Mouse (Mus musculus) hindbrain, embryonic 15.5 days (tissue): ENCODE data around the gene Epn2. TPM values are rescaled to one million over a fixed set of nuclear protein-coding genes. Genes with fewer than 3 reads are reported as not detected.
A peak's percentile ranks its signal among the peaks of the same experiment; 100 is the strongest.

Experiments used
- ATAC-seq: fragments of 200-750 bp; cut with Nextera tagmentation; 2 replicates; pipeline ENCODE4 v1.8.0; 2017; ENCODE audit warnings: low read depth, moderate number of reproducible peaks, moderate TSS enrichment; ENCODE audit not compliant: low FRiP score
- H3K27ac ChIP-seq: fragments of 300-500 bp; sonication (generic); replicated peaks from 2 replicates; pipeline ENCODE4 v1.5.1; 2015; ENCODE audit warnings: mild to moderate bottlenecking, inconsistent platforms
- H3K27me3 ChIP-seq: fragments of 300-500 bp; sonication (generic); 2 replicates; pipeline ENCODE4 v1.6.1; 2015; ENCODE audit warnings: control low read depth, inconsistent platforms
- H3K36me3 ChIP-seq: fragments of 300-500 bp; sonication (generic); 2 replicates; pipeline ENCODE4 v1.6.1; 2015; ENCODE audit warnings: control low read depth, inconsistent platforms
- H3K4me1 ChIP-seq: fragments of 300-500 bp; sonication (generic); replicated peaks from 2 replicates; pipeline ENCODE4 v1.6.1; 2015; ENCODE audit warnings: control low read depth, inconsistent platforms
- H3K4me2 ChIP-seq: fragments of 300-500 bp; sonication (generic); 2 replicates; pipeline ENCODE4 v1.6.1; 2015; ENCODE audit warnings: moderate library complexity, mild to moderate bottlenecking, inconsistent platforms
- H3K4me3 ChIP-seq: fragments of 300-500 bp; sonication (generic); 2 replicates; pipeline ENCODE4 v1.5.1; 2015; ENCODE audit warnings: mild to moderate bottlenecking, inconsistent platforms
- H3K9ac ChIP-seq: fragments of 300-500 bp; sonication (generic); 2 replicates; pipeline ENCODE4 v1.6.1; 2015; ENCODE audit warnings: inconsistent platforms
- H3K9me3 ChIP-seq: fragments of 300-500 bp; sonication (generic); 2 replicates; pipeline ENCODE4 v1.6.1; 2016; ENCODE audit warnings: control low read depth, inconsistent platforms
- WGBS: fragments of 180-500 bp; shearing (Covaris S2); methylation state at CpG from one replicate; pipeline ENCODE4 v1.1.7; 2015; 5-methylcytosine and 5-hydroxymethylcytosine counted together
- polyA plus RNA-seq: library from polyadenylated mRNA; unstranded; fragments of >200 nt; fragmentation: Nextera tagmentation; extraction: Ambion mirVana; gene quantifications from 2 replicates; pipeline ENCODE4 v1.2.1, GENCODE M21; 2015

The Epn2 gene
- polyA plus RNA-seq, 1 experiment from 2014 or later: 79.6 TPM

DNA sequence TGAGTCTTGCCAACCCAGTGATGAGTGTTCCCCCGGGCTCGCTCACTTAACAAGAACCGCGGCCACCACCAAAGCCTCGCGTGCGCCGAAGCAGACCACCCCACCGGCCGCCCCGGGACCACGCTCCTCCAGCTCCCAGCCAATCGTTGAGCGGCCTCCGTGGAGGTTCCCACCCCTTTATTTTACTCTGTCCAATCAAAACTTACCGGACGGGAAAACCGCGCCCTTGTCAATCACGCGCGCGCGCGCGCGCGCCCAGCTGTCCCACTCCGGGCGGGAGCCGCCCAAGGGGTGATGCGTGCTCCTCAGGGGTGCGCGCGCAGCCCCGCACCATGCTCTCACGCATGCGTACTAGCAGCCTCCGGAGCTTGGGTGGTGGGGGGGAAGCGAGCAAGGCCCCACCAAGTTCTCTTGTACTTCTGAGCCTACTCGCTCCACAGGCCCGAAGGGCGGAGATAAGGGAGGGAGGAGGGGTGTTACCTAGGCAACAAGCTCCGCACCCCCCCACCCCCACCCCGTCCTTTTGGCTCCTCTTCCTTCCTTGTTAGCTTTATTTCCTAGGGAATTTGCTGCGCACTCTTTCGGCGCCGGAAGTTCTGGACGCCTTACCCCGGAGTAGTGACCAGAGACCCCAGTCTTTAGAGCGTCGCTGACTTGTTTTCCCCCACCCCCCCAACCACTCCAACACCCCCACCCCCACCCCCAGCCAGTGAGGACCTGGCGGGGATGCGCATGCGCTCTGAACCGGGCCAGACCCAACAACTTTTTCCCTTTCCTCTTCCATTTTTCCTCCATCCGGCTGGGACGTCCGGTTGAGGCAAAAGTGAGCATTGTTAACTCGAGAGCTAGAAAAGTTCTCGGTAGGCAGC lies 85.1 kb downstream of the Epn2 start, which contains the start of gene Mapk7:
TSS of gene Mapk7 (minus strand) at position 278 of the 869 bp plus-strand sequence.
- H3K4me3 ChIP-seq: peak within 1 kb of the TSS; percentile 73
- peaks cover 33% of the 10 kb centered on the region for H3K4me1 ChIP-seq
- H3K27me3 ChIP-seq: no peaks in the 10 kb centered on the region
- peak within 1 kb of the TSS; percentile 77 for H3K9ac ChIP-seq
- H3K4me2 ChIP-seq: peak within 1 kb of the TSS; percentile 77
- ATAC-seq: peak; percentile 98
- H3K27ac ChIP-seq: peak within 1 kb of the TSS; percentile 86
- peaks cover 26% of the 10 kb centered on the region for H3K36me3 ChIP-seq
- no peaks in the 10 kb centered on the region for H3K9me3 ChIP-seq
- under 1% methylated on average over 62 of the region's 62 CpGs for WGBS

DNA sequence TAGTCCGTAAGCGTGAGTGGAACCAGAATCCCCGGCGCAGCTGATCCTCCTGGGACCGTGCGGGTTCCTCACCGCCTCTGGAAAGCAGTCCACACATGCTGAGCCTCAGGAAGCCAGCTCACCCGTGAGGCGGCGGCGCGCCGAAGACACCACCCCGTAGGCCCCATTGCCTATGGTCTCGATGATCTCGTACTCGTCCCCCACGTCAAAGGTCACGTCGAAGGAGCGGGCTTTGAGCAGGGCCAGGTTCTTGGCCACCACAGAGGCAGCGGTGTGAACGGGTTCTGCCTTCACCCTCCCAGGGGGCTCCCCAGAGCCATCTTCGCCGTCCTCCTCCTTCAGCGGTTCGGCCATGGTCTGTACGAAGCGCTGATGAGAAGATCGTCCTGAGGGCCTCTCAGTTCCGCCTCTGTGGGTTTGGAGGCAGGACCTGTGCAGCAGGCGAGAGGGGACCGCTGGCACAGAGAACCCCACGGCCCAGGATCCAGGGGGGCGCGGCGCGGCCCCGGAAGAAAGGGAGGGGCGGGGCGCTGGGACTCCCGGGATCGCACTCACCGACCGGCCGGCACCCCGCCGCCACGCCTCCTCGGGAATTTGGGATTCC lies 85.9 kb downstream of the Epn2 start:
- Histone ChIP-seq H3K9me3 (no peaks in the 10 kb centered on the region), H3K4me1 (peaks cover 38% of the 10 kb centered on the region), H3K27me3 (no peaks in the 10 kb centered on the region), H3K4me2 (peak overlapping the region; percentile 77), H3K36me3 (peaks cover 32% of the 10 kb centered on the region), H3K27ac (peak overlapping the region; percentile 86), H3K9ac (peak overlapping the region; percentile 77), H3K4me3 (peak overlapping the region; percentile 73)
- WGBS: under 1% methylated on average over 45 of the region's 50 CpGs
- peak; percentile 52 for ATAC-seq

DNA sequence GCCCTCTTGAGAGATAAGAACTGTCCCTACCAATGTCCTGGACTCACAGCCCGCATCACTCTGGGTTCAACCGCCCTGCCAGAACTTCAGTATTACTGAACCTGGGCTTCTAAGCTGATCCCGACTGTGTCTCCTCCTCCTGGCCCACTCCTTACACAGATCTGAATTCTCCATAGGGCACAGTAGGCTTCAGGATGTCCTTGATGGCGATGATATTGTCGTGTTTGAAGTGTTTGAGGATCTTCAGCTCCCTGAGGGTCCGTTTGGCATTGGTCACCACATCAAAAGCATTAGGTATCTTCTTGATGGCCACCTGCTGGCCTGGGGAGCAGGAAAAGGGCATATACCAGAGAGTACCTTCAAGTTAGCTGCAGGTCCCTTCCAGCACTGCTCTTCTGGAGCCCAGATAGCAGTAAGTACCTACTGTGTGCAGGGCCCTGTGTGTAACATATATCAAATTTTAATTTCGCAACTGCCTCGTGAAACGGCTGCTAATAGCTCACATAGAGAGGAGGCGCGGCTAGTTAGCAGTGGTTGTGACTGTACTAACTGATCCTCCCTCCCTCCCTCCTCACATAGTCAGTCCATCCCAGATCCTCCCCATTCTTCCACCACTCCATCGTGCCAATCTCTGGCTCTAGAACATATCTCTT lies 86.6 kb downstream of the Epn2 start:
- ATAC-seq: no peak

DNA sequence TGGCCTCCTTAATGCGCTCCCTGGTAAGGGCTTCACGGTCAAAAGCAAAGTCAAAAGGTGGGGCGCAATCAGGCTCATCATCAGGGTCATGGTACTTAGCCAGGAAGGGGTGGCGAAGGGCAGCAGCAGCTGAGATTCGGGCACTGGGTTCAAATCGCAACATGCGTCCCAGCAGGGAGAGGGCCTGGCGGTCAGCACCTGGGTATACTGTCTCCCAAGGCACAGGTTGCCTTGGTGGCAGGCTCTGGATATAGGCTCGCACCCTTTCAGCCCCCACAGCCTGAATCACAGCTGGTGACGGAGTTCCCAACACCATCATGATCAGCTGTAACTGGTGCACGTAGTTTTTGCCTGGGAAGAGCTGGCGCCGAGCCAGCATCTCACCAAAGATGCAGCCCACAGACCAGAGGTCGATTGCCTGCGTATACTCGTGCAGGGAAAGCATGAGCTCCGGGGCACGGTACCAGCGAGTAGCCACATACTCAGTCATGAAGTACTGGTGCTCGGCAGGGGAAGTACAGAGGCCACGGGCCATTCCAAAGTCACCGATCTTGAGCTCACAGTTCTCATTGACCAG lies 88.5 kb downstream of the Epn2 start:
- no peak for ATAC-seq
- no peak overlapping the region for H3K9ac ChIP-seq
- peaks cover 39% of the 10 kb centered on the region for H3K36me3 ChIP-seq
- H3K4me2 ChIP-seq: no peak overlapping the region
- H3K27me3 ChIP-seq: no peaks in the 10 kb centered on the region
- no peak overlapping the region for H3K4me3 ChIP-seq
- no peak overlapping the region for H3K27ac ChIP-seq
- no peaks in the 10 kb centered on the region for H3K9me3 ChIP-seq
- H3K4me1 ChIP-seq: peaks cover 51% of the 10 kb centered on the region
- whole genome bisulfite sequencing: 84% methylated on average over 22 of the region's 22 CpGs

More for the DNA sequence above, 86.6 kb downstream of the Epn2 start:
- peak overlapping the region; percentile 73 for H3K4me3 ChIP-seq
- H3K36me3 ChIP-seq: peaks cover 39% of the 10 kb centered on the region
- H3K27ac ChIP-seq: peak overlapping the region; percentile 86
- H3K9ac ChIP-seq: peak overlapping the region; percentile 77
- H3K4me1 ChIP-seq: peaks cover 42% of the 10 kb centered on the region
- peak overlapping the region; percentile 77 for H3K4me2 ChIP-seq
- WGBS: 75% methylated on average over 12 of the region's 12 CpGs
- no peaks in the 10 kb centered on the region for H3K27me3 ChIP-seq
- no peaks in the 10 kb centered on the region for H3K9me3 ChIP-seq

DNA sequence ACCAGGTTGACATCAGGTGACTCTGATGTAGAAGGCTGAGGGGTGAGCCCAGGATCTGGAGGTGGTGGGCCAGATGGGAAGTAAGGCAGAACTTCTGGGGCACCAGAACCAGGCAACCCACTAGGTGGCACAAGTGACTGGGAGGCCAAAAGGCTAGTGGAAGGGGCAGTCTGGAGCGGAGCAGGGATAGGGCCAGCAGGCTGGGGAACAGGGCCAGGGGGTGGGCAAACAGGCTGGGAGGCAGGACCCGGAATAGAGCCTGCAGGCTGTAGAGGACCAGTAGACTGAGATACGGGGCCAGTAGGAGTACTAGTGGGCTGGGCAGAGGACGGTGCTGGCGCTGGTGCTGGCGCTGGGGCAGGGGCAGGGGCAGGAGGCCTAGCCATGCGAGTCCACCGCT lies 89.6 kb downstream of the Epn2 start:
- H3K9ac ChIP-seq: no peak overlapping the region
- WGBS: 92% methylated on average over 8 of the region's 8 CpGs
- peaks cover 39% of the 10 kb centered on the region for H3K36me3 ChIP-seq
- no peak overlapping the region for H3K4me3 ChIP-seq
- H3K9me3 ChIP-seq: no peaks in the 10 kb centered on the region
- ATAC-seq: no peak
- H3K4me2 ChIP-seq: no peak overlapping the region
- H3K27me3 ChIP-seq: no peaks in the 10 kb centered on the region
- no peak overlapping the region for H3K27ac ChIP-seq
- H3K4me1 ChIP-seq: peaks cover 59% of the 10 kb centered on the region

DNA sequence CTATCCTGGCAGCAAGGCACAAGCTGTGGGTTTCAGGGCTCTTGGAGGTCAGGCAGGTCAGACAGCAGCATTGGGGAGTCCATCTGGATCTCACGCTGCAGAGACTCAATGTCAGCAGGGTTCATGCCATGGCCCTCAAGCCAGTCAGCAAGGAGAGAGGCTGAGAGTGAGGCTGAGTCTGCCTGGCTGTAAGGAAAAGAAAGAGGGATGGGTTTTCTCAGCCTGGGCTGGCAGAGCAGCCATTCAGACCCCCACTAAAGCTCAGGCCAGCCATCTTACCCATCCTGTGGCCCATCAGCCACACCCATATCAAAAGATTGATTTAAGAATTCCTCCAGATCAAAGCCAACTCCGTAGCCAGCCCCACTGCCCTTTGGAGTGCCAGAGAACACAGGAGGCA lies 90.4 kb downstream of the Epn2 start:
- Histone ChIP-seq H3K4me3 (no peak overlapping the region), H3K27me3 (no peaks in the 10 kb centered on the region), H3K4me1 (peaks cover 65% of the 10 kb centered on the region), H3K9me3 (no peaks in the 10 kb centered on the region), H3K27ac (no peak overlapping the region), H3K36me3 (peaks cover 39% of the 10 kb centered on the region), H3K9ac (no peak overlapping the region), H3K4me2 (no peak overlapping the region)
- ATAC-seq: no peak
- WGBS: 91% methylated on average over 2 of the region's 2 CpGs

DNA sequence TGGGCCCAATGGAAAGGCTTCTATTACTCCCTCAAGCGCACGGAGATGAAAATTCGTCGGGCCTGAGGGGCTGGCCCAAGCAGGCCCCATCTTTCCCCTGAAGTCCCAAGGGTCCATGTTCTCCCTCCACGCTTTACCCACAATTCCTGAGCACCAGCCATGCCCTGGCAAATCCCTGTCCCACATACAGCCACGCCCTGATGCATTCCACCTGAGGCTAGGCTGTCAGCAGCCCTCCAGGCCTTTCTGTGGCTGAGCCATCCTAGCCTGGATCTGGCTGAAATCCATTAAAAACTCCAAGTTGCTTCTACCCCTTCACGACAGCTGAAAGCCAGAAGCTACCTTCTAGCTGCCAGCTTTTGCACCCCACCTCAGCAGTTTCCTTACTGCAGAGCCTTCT lies 91.6 kb downstream of the Epn2 start:
- Histone ChIP-seq H3K9ac (no peak overlapping the region), H3K4me2 (no peak overlapping the region), H3K4me3 (no peak overlapping the region), H3K4me1 (peaks cover 61% of the 10 kb centered on the region), H3K27ac (no peak overlapping the region), H3K27me3 (no peaks in the 10 kb centered on the region), H3K9me3 (no peaks in the 10 kb centered on the region), H3K36me3 (peaks cover 39% of the 10 kb centered on the region)
- ATAC-seq: no peak
- 80% methylated on average over 7 of the region's 7 CpGs for WGBS

DNA sequence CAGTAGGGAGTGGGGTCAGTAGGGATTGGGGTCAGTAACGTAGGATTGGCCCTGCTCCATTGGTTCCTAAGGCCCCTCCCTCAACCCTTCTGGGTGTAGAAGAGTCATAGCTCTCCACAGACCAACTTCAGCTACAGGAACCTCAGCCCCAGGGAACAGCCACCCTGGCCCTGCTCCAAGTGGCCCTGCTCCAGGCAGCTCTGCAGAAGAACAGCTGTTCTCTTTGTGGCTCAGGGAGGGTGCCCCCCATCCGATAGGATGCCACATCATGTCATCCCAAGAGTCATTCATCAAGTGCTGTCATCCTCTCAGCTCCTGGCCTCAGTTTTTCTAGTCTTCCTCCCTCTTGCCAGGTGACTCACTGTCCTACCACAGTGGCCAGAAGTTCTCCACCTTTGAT lies 92.1 kb downstream of the Epn2 start:
- no peak overlapping the region for H3K27ac ChIP-seq

DNA sequence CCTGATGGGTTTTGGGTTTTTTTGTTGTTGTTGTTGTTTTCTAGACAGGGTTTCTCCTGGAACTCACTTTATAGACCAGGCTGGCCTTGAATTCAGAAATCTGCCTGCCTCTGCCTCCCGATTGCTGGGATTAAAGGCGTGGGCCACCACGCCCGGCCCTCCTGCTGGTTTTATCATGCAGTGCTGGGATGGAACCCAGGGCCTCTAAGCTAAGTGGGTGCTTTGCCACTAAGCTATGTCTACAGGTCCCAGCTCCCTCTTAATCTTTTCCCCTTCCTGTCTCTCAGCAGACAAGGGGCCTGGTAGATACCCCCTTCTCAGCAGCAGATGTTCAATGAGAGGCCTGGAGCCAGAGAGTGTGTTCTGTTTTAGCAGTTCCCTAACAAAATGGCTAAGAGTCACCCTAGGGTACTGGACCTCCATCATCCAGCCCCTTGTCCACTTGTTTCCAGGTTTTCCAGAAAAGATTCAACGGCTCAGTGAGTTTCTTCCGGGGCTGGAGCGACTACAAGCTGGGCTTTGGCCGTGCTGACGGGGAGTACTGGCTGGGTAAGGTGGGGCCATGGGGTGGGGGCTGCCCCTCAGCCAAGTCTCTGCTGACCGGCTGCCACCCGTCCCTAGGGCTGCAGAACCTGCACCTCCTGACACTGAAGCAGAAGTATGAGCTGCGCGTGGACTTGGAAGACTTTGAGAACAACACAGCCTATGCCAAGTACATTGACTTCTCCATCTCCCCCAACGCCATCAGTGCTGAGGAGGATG lies 92.8 kb downstream of the Epn2 start:
- H3K27ac ChIP-seq: no peak overlapping the region; the same call in 1 of the 2 replicates

More for the DNA sequence above, 92.1 kb downstream of the Epn2 start:
- 27% methylated on average over 2 of the region's 2 CpGs for WGBS
- H3K27me3 ChIP-seq: no peaks in the 10 kb centered on the region
- H3K4me2 ChIP-seq: no peak overlapping the region
- peaks cover 39% of the 10 kb centered on the region for H3K36me3 ChIP-seq
- H3K4me1 ChIP-seq: peaks cover 55% of the 10 kb centered on the region
- peak; percentile 17; the same call in 1 of the 2 replicates for ATAC-seq
- H3K4me3 ChIP-seq: no peak overlapping the region
- H3K9ac ChIP-seq: no peak overlapping the region
- H3K9me3 ChIP-seq: no peaks in the 10 kb centered on the region

DNA sequence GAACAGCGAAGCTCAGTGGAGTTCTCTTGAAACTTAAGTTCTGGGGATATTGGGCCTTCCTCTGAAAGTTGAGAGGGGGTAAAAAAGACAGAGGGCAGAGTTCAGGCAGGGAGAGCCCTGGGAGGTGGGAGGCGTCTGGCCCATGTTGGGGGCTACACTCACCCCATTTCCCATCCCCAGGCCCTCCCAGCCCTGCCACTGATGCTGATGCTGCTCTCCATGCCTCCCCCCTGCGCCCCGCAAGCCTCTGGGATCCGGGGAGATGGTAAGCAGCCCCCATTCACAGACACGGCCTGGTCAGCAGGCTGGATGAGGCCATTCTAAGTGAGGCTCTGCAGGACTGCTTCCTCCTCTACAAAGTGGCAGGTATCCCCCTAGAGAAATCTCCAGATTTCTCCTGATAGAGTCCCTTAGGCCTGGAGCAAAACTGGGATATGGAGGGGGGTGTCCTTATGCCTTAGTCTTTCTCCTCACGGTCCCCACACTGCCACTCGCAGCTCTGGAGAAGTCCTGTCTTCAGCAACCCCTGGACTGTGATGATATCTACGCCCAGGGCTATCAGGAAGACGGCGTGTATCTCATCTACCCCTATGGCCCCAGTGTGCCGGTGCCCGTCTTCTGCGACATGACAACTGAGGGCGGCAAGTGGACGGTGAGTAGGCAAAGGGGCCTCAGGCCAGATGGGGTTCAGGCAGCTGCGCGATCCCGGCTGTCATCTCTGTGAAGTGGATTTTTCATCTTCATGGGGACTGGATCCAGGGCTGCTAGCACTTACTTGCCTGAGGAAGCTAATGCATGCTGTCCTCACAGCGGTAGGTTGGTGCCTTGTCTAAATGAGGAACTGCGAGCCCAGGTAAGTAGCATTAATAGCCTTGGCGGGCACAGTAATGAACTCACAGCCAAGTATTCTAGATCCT lies 93.7 kb downstream of the Epn2 start:
- peak overlapping the region; percentile 18; the same call in 1 of the 2 replicates for H3K4me2 ChIP-seq
- no peak overlapping the region for H3K9ac ChIP-seq
- peaks cover 26% of the 10 kb centered on the region for H3K36me3 ChIP-seq
- no peak overlapping the region for H3K4me3 ChIP-seq
- peak overlapping the region; percentile 78 for H3K27ac ChIP-seq
- no peaks in the 10 kb centered on the region for H3K9me3 ChIP-seq
- no peak for ATAC-seq
- peaks cover 52% of the 10 kb centered on the region for H3K4me1 ChIP-seq
- no peaks in the 10 kb centered on the region for H3K27me3 ChIP-seq
- WGBS: 49% methylated on average over 22 of the region's 22 CpGs

More for the DNA sequence above, 92.8 kb downstream of the Epn2 start:
- Histone ChIP-seq H3K4me2 (no peak overlapping the region), H3K4me3 (no peak overlapping the region), H3K27me3 (no peaks in the 10 kb centered on the region), H3K36me3 (peaks cover 34% of the 10 kb centered on the region), H3K4me1 (peaks cover 54% of the 10 kb centered on the region), H3K9me3 (no peaks in the 10 kb centered on the region), H3K9ac (no peak overlapping the region)
- no peak for ATAC-seq
- WGBS: 85% methylated on average over 14 of the region's 14 CpGs
